Mouse (Mus musculus) erythroblast, adult 5-6 weeks (primary cell): ENCODE results near the gene Pofut2. TPM values are rescaled to one million over a fixed set of nuclear protein-coding genes. Genes with fewer than 3 reads are reported as not detected.

Experiments
- ATAC-seq: replicated peaks from 2 replicates; pipeline ENCODE4 v1.8.0; 2016; ENCODE audit warnings: moderate number of reproducible peaks, mild to moderate bottlenecking, moderate TSS enrichment, inconsistent platforms; ENCODE audit not compliant: poor library complexity, low FRiP score, severe bottlenecking
- total RNA-seq, 2 experiments: library from RNA; stranded (forward) in 1 of 2; stranded (reverse) in 1 of 2; fragments of 150-400 nt in 1 of 2; fragments of 200-764, 138-1000 nt in 1 of 2; gene quantifications; 2 replicates each; pipeline versions ENCODE4 v1.2.3 to v1.2.4; 2015 to 2017; ENCODE audit warnings: low replicate concordance in 2 of 2

Gene Pofut2
- 0.77 and 2.9 TPM in 2 replicates for total RNA-seq (2015; ENCODE audit: low replicate concordance)
- total RNA-seq (2017; ENCODE audit: low replicate concordance): 2.0 and 3.4 TPM in 2 replicates

DNA sequence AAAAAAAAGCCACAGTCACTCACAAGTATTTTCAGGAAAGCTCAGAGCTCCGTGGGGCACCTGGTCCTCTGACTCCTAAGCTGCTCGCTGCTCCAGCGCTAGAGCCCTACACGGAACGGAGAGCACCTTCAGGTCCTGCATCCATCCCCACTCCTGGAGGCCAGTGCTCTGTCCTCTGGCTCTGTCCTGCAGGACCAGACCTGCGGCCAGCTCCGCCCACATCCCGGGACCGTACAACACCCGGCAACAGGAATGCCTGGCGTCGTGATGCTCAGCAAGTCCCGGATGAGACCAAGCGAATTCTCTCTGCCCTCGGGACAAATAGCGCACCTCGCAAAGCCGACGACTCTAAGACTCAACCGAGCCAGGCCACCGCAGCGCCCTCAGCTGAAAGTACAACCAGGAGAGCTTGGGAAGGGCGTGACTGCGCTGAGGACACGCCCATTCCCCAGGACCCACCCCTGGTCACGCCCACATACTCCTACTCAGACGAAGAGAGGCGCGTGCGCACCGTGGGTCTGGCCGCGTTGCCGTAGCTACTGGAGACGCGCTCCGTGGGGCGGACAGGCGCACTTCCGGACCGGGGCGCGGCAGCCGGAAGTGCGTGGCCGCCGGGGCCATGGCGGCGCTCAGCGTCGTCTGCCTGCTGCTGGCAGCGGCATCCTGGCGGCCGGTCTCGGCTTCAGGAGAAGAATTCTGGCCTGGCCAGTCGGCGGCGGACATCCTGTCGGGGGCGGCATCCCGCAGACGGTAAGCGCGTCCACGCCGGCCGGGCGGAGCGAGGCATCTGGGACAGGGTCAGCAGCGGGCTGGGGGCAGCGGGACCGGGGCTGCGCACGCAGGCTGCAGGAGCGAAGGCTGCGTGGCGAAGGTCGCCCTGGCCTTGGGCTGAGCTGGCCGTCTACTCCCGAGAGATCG lies at the start of gene Pofut2:
Gene Pofut2 (plus strand): TSS at position 515 of the 918 bp plus-strand sequence.
- peak; percentile 95 for ATAC-seq

DNA sequence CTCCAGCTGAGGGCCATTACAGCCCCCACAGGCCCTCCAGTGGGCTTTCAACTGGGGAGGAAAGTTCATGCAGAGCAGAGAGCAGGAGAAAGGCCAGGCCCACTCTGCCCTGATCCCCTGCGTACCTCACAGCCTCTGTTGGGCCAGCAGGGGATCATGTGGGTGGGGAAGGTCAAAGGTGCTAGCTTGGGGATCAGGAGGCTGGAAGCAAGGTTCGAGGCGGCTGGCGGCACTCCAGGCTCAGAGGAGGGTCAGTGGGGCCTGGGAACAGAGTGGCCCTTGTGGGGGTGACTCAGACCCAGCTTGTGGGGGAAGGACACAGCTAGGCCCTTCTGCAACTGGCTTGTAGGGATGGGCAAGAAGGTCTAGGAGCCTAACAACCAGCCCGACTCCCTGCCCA lies 49.8 kb upstream of the Pofut2 start:
- no peak for ATAC-seq

DNA sequence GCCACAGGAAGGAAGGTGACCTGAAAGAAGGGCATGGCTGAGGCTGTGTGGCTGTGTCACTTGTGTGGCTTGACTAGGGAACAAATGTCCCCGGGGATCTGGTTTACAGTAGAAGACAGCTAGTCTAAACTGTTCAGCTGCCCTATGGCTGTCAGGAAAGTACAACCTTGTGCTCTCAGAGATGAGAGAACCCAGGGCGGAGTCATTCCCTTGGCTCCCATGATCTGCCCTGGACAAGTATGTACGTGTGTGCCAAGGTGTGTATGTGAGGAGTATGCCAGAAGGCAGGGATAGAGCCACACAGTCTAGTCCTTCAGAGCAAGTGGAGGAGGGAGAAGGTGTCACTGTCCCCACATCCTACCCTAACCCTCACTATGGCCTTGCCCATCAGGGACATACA lies 48.4 kb upstream of the Pofut2 start:
- ATAC-seq: peak; percentile 37

DNA sequence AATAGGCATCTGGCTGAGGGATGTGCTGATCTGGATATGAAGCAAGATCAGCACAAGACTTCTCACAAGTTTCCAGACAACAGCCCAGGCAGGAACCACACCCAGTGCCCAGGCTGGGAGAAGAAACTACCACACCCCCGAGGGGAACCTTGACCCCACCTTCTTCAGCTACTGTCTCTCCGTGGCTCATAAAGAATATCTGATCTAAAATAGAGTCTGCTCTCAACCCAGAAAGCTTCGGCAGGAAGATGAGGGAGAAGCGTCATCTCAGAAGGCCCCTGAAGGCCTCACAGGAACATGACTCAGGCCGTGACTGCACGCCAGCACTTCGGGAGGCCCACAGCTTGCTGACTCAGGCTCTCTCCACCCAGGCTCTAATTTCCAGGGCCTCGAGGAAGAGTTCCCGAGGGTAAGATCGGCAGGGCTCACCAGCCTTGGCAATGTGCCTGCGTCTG lies 47.9 kb upstream of the Pofut2 start:
- ATAC-seq: peak; percentile 90

DNA sequence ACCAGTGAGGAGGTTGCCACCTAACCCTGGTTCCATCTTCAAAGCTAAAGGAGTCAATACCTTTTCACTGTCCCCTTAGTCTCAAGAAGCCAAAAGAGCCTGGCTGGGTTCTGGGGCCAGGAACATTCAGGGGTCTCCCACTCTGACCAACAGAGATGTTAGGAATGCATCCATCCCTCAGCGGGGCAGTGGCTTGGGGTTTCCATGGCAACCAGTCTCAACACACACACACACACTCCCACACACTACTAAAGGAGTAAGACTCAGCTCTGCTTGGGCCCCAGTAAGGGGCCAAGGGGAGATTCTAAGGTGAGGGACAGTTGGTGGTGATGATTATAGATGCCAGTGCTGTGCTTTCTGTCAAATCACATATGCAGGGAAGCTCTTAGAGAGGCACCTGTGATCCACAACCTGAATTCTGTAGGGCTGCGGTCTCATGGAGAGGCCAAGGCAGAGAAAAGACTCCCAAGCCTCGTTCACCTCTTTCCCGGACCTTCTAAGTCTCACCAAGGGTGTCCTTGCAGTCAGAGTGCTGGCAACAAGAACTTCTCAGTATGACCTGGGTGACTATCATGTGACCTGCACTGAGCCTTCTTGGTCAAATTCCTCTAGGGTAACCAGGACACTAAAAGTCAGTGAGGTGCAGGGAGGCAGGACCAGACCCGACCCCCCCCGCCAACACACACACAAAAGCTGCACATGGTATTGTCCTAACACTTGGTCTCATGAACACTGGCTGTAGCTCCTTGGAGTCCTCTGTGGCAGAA lies 46.5 kb upstream of the Pofut2 start:
- no peak for ATAC-seq

DNA sequence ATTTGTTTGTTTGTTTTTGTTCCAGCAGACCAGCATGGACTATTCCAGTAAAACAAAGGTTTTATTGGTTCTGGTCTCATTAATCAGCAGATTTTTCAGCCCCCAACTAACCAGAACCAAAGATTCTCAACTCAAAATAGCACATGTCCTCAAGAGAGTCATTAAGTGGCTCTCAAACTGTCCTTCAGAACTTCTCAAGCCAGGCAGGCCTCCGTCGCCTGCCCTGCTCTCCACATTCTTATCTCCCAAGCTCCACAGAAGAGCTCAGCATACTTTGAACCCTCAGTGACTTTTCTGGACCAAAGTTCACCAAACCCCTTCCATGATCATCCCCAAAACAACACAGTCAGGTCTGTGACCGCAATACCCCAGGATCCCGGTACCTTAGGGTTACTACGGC lies 45.5 kb upstream of the Pofut2 start:
- no peak for ATAC-seq

DNA sequence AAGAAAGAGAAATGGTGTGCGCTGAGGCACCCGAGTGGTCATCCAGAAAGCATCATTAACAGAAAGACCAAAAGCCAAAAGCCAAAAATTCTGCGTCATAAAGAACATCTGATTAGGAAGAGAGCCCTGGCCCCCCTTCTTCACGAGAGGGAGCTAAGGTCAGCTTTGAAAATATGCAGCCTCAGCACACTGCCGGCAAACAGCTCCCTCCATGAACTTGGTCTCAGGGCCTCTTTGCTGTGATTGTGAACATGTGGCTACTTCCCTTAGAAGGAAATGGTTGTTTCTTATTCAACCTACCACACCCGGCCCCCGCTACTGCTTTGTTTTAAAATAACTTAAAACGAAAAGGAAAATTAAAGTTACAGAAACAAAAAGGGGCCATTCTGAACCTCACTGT lies 44.4 kb upstream of the Pofut2 start:
- ATAC-seq: no peak

DNA sequence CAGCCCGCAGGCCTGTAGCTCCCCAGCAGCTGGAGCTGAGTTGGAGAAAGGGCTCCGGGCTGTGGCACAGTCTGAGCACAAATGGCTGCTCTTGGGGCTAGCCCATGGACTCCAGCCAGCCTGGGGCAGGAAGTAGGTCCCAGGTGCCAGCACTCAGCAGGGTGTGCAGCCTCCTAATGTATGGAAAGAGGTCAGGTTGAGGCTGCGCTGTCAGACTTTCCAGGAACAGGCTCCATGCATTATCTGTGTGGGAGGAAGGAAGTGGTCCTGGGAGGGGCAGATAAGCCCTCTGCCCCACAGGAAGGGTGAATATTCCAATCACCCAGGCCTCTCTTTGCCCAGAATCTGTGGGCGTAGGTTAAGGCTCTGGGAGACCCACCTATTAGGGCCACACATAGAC lies 43.4 kb upstream of the Pofut2 start:
- ATAC-seq: no peak

DNA sequence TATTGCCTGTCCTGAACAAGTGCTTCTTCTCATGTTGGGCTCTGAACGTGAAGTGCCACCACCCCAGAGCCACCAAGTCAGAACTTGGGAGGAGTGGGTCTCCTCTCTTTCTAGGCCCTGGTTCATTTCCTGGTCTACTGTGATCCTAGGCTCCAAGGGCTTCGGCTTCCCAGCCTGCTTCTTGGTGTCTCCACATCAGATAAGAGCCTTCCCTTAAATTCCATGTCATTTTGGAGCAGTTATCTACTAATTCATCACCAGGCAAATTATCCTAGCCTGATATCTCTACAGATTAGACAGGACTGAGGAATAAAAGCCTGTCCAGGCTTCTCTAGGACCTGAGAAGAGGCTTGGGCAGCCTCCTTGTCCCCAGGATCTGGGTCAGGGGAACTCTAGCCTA lies 42.7 kb upstream of the Pofut2 start:
- no peak for ATAC-seq

DNA sequence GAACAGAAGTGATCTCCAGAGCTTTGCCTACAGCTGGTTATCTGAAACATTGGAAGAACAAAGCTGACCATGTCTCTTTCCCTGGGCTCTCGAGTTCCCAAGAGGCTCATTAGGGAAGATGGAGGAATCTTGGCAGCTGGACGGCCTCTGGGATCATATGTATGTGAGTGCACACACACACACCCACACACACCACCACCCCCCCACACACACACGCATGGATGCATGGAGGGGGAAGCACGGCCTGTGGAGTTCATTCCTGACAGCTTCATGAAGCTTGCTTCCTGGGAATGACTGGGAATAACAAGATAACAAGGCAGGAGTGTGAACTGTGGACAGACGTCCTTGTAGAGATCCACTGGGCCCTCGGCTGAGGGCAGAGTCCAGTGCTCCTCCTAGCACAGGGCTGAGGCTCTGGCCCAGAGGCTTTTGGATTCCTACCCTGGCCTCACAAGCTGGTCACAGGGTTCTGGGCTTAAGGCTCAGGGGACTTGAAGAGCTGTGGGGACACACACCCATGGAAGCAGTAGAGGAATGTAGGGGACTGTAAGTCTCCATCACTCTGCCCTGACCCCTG lies 41.8 kb upstream of the Pofut2 start:
- ATAC-seq: no peak

DNA sequence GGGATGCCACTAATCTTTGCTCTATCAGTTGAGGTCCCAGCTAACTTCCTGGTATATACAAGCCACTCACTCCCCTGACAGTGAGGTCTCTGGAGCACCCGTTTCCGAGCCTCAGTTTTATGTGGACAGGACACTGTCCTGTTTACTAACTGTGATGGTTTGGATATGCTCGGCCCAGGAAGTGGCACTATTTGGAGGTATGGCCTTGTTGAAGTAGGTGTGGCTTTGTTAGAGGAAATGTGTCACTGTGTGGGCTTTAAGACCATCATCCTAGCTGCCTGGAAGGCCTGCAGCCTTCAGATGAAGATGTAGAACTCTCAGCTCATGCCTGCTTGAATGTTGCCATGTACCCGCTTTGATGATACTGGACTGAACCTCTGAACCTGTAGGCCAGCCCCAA lies 41.0 kb upstream of the Pofut2 start:
- no peak for ATAC-seq

DNA sequence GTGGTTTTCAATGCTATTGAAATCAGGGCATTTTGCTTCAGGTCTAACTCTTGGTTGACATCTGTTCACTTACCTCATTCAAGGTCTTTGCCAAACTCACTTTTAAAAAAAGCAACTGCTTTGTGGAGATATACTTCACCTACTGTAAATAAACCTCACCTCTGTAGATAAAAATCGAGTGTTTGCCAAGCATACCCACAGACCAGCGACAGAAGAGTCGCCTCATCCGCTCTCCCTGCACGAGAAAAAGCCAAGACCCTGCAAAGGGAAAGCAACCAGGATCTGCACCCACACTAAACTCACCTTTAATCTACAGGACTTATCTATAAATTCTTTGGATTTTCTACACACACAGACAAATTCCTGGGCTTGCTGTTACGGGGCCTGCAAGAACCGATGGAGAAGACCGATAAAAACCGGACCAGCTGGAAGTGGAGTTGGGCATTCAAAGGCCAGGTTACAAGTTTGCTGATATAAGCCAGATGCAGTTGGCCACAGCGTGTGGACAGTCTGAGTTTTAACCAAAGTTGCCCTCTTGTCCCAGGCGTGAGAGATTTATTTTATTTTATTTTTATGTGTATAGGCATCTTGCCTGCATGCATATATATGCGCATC lies 39.5 kb upstream of the Pofut2 start:
- ATAC-seq: no peak

DNA sequence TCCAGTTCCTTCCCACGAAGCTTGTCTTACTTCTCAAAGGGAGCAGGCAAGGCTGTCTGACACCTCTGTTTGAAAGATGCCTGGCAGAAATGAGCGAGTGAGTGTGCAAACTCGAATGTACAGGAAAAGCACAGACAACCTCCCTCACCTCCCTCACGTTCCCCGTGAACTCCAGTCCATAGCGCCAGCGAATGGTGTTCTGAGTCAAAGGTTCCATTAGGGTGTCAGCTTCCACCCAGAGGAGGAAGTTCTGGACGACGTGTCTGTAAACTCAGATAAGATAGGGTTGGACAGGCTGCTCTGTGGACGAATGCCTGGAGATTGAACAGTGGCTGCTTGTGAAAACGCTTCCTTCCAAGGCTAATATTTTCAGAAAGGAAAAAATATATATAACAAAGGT lies 37.9 kb upstream of the Pofut2 start:
- ATAC-seq: peak; percentile 85

DNA sequence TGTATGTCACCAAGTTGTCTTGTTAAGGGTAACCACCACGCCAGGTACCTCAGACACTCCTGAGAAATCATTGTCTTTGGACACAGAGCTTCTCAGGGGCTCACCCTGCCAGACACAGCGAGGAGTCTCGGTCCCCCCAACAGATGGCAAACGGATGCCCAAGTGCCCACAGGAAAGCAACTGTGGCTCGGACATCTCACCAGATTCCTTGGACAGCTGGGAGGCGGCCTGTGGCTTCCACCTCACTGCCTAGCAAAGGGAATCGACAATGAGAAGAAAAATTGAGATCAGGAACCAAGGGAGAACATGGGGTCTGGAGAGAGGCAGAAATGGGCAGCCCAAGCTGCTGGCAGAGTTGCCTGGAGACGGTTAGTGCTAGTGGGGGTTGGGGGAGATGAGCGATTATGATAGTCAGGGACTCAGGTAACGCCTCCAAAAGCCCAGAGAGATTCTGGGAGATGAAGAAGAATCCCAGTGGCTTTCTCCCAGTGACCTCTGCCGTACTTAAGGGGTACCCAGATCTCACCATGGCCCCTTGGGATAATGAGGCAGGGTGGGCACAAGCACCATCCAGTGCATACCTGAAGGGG lies 36.0 kb upstream of the Pofut2 start:
- ATAC-seq: no peak

DNA sequence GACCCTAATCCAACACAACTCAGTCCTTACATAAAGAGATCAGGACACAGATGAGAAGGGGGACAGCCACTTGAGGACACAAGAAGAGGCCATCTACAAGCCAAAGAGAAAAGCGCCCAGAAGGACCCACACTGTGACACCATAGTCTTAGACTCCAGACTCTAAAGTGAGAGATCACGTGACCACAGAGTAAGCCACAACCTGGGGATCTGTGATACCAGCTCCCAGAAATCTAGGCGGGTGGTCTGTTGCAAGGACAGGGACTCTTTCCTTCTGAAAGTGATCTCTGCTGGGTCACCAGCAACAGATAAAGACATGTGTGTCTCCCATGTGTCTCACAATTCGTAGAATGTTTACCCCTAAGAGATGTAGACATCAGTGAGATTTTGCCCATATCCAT lies 34.6 kb upstream of the Pofut2 start:
- ATAC-seq: no peak

DNA sequence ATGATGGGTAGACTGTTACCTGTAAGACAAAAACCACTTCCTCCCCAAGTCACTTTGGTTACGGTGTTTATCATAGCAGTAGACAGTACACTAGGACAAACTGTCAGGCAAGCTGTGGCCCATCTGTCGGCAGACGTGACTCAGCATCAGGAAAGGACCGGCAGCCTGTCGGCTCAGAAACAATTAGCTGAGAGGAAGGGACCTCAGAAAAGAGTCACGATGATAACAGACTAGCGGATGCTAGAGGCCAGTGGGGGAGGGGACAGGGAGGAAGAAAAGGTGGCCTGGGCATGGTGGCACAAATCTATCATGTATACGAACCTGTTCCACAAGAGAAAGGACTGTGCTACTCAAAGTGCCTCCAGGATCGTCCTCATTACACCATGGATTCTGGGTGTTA lies 33.6 kb upstream of the Pofut2 start:
- ATAC-seq: peak; percentile 84

DNA sequence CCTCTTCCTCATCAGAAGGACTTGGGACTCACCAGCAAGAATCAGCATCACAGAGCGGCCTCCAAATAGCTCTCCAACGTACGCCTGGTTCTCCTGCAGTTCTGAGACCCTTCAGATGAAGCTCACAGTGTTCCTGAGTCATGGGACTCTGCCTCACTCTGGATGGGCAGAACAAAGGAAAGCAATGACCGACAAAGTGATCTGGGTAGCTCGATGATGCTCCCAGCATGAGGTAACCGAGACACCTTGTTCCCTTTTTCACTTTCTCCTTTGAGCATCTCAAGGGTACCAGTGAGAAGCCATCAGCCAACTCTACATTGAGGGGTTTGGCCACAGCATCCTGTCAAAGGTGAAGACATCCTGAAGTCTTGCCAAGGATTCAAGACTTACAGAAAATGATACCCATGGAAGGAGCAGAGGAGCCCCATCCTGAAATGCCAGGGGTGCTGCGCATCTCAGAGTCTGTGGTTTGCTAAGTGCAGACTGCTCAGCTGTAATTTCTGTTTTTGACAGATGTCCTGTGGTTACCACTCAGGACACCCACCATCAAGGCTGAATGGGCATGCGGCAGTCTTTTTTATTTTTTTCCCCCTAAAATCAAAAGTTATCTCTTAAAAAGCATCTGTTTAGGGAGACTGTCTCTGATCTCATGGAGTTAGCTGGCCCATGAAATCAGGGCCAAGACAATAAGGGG lies 32.9 kb upstream of the Pofut2 start:
- no peak for ATAC-seq

DNA sequence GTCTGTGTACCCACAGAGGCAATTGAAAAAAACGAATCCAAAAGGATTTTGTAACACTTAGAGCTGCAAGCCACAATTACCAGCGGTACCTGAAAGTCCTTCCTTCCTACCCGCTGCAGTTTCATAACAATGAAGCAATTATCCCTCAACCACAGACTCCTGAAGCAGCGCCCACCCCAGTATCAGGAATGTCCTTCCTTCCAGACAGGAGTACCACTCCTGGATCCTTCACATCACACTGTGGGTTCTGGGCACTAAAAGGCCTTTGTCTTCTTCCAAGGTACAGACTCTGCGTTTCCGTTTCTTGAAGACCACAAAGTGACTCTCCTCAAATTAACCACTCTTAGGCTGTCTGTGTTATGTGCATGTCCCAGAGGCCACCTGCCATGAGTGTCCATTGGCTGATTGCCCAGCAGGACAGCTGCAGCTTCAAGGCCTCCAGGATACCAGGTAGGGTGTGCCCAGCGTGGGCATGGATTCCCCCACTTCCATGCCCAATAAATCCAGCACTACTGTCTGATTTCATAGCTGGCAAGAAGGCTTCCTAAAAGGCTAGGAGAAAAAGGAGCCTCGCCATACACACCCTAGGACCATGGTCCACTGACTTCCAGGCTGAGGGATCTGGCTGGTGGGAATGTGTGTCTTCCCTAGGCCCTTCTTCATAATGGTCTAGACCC lies 32.2 kb upstream of the Pofut2 start:
- no peak for ATAC-seq

DNA sequence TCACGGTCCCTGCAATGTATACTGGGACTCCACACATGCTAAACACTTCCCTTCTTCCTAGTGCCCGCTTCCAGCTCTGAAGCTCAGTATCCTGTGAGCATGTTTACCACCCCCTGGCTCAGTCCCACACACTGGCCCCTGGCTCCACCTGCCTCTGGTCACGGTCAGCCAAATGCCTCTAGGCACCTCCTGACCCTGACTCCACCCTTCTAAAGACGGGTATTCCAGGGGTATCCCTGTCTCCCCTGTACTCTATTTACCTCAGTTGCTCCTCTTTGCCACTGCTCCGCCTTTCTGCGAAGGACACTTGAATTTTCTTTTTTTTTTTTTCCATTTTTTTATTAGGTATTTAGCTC lies 31.7 kb upstream of the Pofut2 start:
- ATAC-seq: no peak
